Mouse (Mus musculus) MEL (cell line): ENCODE results near the gene Col4a2. TPM values are rescaled to one million over a fixed set of nuclear protein-coding genes. Genes with fewer than 3 reads are reported as not detected.

Source experiments
- DNase-seq: peaks from one replicate; pipeline ENCODE4 v3.0.0; 2011; ENCODE audit warnings: low read depth, low spot score
- H3K27ac ChIP-seq: 2 replicates; pipeline ENCODE4 v1.5.1; 2012; ENCODE audit warnings: low read depth, mild to moderate bottlenecking, control low read depth, low read length, moderate library complexity; ENCODE audit not compliant: control insufficient read depth
- H3K27me3 ChIP-seq, 2 experiments: fragments of 150-350 bp in 1 of 2; sonication (generic) in 1 of 2; 2 replicates each; pipeline ENCODE4 v1.6.1; 2012; ENCODE audit warnings: low read length in 2 of 2, mild to moderate bottlenecking in 2 of 2, improper control_type of control experiment in 1 of 2, moderate library complexity in 1 of 2; ENCODE audit not compliant: insufficient read depth in 2 of 2, control insufficient read depth in 1 of 2
- H3K36me3 ChIP-seq, 2 experiments: 2 replicates each; pipeline ENCODE4 v1.6.1; 2012 to 2014; ENCODE audit warnings: low read length in 2 of 2, improper control_type of control experiment in 1 of 2, inconsistent platforms in 1 of 2, mild to moderate bottlenecking in 1 of 2; ENCODE audit not compliant: insufficient read depth in 2 of 2, control insufficient read depth in 1 of 2
- H3K4me1 ChIP-seq, 2 experiments: fragments of 150-350 bp in 1 of 2; sonication (generic) in 1 of 2; 2 replicates each; pipeline ENCODE4 v1.6.1; 2012; ENCODE audit warnings: low read length in 2 of 2, improper control_type of control experiment in 1 of 2, mild to moderate bottlenecking in 1 of 2; ENCODE audit not compliant: insufficient read depth in 2 of 2, control insufficient read depth in 1 of 2
- H3K4me3 ChIP-seq, 2 experiments: fragments of 150-350 bp in 1 of 2; sonication (generic) in 1 of 2; 2 replicates each; pipeline ENCODE4 v1.5.1; 2012; ENCODE audit warnings: low read depth in 2 of 2, low read length in 2 of 2, mild to moderate bottlenecking in 2 of 2, moderate library complexity in 2 of 2, control low read depth in 1 of 2, improper control_type of control experiment in 1 of 2; ENCODE audit not compliant: control insufficient read depth in 1 of 2, insufficient read depth in 1 of 2
- H3K79me2 ChIP-seq: 2 replicates; pipeline ENCODE4 v1.6.1; 2012; ENCODE audit warnings: mild to moderate bottlenecking, low read length, moderate library complexity; ENCODE audit not compliant: control insufficient read depth, poor library complexity, insufficient read depth
- H3K9ac ChIP-seq: 2 replicates; pipeline ENCODE4 v1.6.1; 2012; ENCODE audit warnings: low read depth, mild to moderate bottlenecking, control low read depth, low read length, moderate library complexity; ENCODE audit not compliant: control insufficient read depth, poor library complexity, severe bottlenecking
- H3K9me3 ChIP-seq: fragments of 150-350 bp; sonication (generic); replicated peaks from 2 replicates; pipeline ENCODE4 v1.6.1; 2012; ENCODE audit warnings: mild to moderate bottlenecking, low read length, improper control_type of control experiment, moderate library complexity; ENCODE audit not compliant: insufficient read depth
- ELF1 ChIP-seq: IDR thresholded peaks from 2 replicates; pipeline ENCODE4 v1.6.1; 2014; ENCODE audit warnings: low read depth, mild to moderate bottlenecking, inconsistent platforms, low read length, improper control_type of control experiment, moderate library complexity
- EP300 ChIP-seq, 2 experiments: IDR thresholded peaks; 2 replicates each; pipeline ENCODE4 v1.6.1; 2011; ENCODE audit warnings: improper control_type of control experiment in 2 of 2, low read length in 2 of 2, low read depth in 1 of 2, mild to moderate bottlenecking in 1 of 2
- HCFC1 ChIP-seq: IDR thresholded peaks from 2 replicates; pipeline ENCODE4 v1.6.1; 2012; ENCODE audit warnings: low read depth, mild to moderate bottlenecking, inconsistent platforms, low read length, improper control_type of control experiment, moderate library complexity
- JUND ChIP-seq: IDR thresholded peaks from 2 replicates; pipeline ENCODE4 v1.6.1; 2011; ENCODE audit warnings: low read depth, mild to moderate bottlenecking, improper control_type of control experiment, low read length
- KAT2A ChIP-seq: conservative IDR thresholded peaks from 2 replicates; pipeline ENCODE4 v1.6.1; 2012; ENCODE audit warnings: low read depth, low read length, improper control_type of control experiment, inconsistent platforms
- MAFK ChIP-seq: IDR thresholded peaks from 2 replicates; pipeline ENCODE4 v1.6.1; 2011; ENCODE audit warnings: low read depth, mild to moderate bottlenecking, low read length, improper control_type of control experiment, borderline replicate concordance
- MAX ChIP-seq: IDR thresholded peaks from 2 replicates; pipeline ENCODE4 v1.6.1; 2011; ENCODE audit warnings: low read length, improper control_type of control experiment
- MAZ ChIP-seq: IDR thresholded peaks from 2 replicates; pipeline ENCODE4 v1.6.1; 2012; ENCODE audit warnings: low read depth, mild to moderate bottlenecking, inconsistent platforms, low read length, improper control_type of control experiment
- MEF2A ChIP-seq: IDR thresholded peaks from 2 replicates; pipeline ENCODE4 v1.6.1; 2014; ENCODE audit warnings: low read depth, mild to moderate bottlenecking, inconsistent platforms, low read length, improper control_type of control experiment; ENCODE audit not compliant: poor library complexity, insufficient replicate concordance, severe bottlenecking; ENCODE audit errors: extremely low read depth
- MYB ChIP-seq: IDR thresholded peaks from 2 replicates; pipeline ENCODE4 v1.6.1; 2011; ENCODE audit warnings: mild to moderate bottlenecking, low read depth, low read length, improper control_type of control experiment
- MYC ChIP-seq: IDR thresholded peaks from 2 replicates; pipeline ENCODE4 v1.6.1; 2011; ENCODE audit warnings: low read depth, mild to moderate bottlenecking, low read length, improper control_type of control experiment, moderate library complexity
- NELFE ChIP-seq: IDR thresholded peaks from 2 replicates; pipeline ENCODE4 v1.6.1; 2011; ENCODE audit warnings: low read depth, low read length, improper control_type of control experiment
- NRF1 ChIP-seq: IDR thresholded peaks from 2 replicates; pipeline ENCODE4 v1.6.1; 2014; ENCODE audit warnings: low read depth, mild to moderate bottlenecking, inconsistent platforms, low read length, improper control_type of control experiment, moderate library complexity; ENCODE audit not compliant: poor library complexity, insufficient read depth, severe bottlenecking
- SIN3A ChIP-seq: IDR thresholded peaks from 2 replicates; pipeline ENCODE4 v1.6.1; 2012; ENCODE audit warnings: low read length, improper control_type of control experiment, inconsistent platforms
- SMC3 ChIP-seq: IDR thresholded peaks from 2 replicates; pipeline ENCODE4 v1.6.1; 2011; ENCODE audit warnings: low read depth, low read length, improper control_type of control experiment
- TCF12 ChIP-seq: IDR thresholded peaks from 2 replicates; pipeline ENCODE4 v1.6.1; 2014; ENCODE audit warnings: low read depth, mild to moderate bottlenecking, inconsistent platforms, low read length, improper control_type of control experiment, moderate library complexity
- UBTF ChIP-seq: IDR thresholded peaks from 2 replicates; pipeline ENCODE4 v1.6.1; 2012; ENCODE audit warnings: low read depth, mild to moderate bottlenecking, inconsistent platforms, low read length, improper control_type of control experiment, moderate library complexity, borderline replicate concordance; ENCODE audit not compliant: insufficient read depth
- USF1 ChIP-seq: IDR thresholded peaks from 2 replicates; pipeline ENCODE4 v1.6.1; 2014; ENCODE audit warnings: low read depth, mild to moderate bottlenecking, inconsistent platforms, low read length, improper control_type of control experiment, moderate library complexity
- USF2 ChIP-seq, 2 experiments: IDR thresholded peaks; 2 replicates each; pipeline ENCODE4 v1.6.1; 2011 to 2012; ENCODE audit warnings: improper control_type of control experiment in 2 of 2, low read length in 2 of 2, borderline replicate concordance in 1 of 2, inconsistent platforms in 1 of 2, low read depth in 1 of 2, mild to moderate bottlenecking in 1 of 2; ENCODE audit not compliant: insufficient read depth in 1 of 2
- ZC3H11A ChIP-seq: IDR thresholded peaks from 2 replicates; pipeline ENCODE4 v1.6.1; 2012; ENCODE audit warnings: low read depth, mild to moderate bottlenecking, inconsistent platforms, low read length, improper control_type of control experiment
- ZKSCAN1 ChIP-seq: IDR thresholded peaks from 2 replicates; pipeline ENCODE4 v1.6.1; 2012; ENCODE audit warnings: low read depth, mild to moderate bottlenecking, inconsistent platforms, low read length, improper control_type of control experiment, moderate library complexity
- ZMIZ1 ChIP-seq: IDR thresholded peaks from 2 replicates; pipeline ENCODE4 v1.6.1; 2012; ENCODE audit warnings: low read depth, mild to moderate bottlenecking, inconsistent platforms, low read length, improper control_type of control experiment, moderate library complexity
- ZNF384 ChIP-seq: IDR thresholded peaks from 2 replicates; pipeline ENCODE4 v1.6.1; 2012; ENCODE audit warnings: low read depth, mild to moderate bottlenecking, inconsistent platforms, low read length, improper control_type of control experiment
- polyA plus RNA-seq, 2 experiments: library from polyadenylated mRNA; stranded (reverse) in 1 of 2; unstranded in 1 of 2; fragments of >175 nt in 1 of 2; fragments of >200 nt in 1 of 2; gene quantifications; 2 replicates each; pipeline versions ENCODE4 v1.2.1 to v1.2.4; 2012; ENCODE audit warnings: low replicate concordance in 2 of 2, low read depth in 1 of 2; ENCODE audit not compliant: insufficient read length in 2 of 2, insufficient read depth in 1 of 2, missing spikeins in 1 of 2
- total RNA-seq: library from RNA; depleted of rRNA; stranded (reverse); fragments of 300-350 nt; gene quantifications from 2 replicates; pipeline ENCODE4 v1.2.3, GENCODE M21; 2012

The Col4a2 gene
- total and polyA plus RNA-seq, 3 experiments, result 0.04 to 0.81 TPM; not detected in 1

GRCm38 (mm10) chr8:11274415-11274814, 38.2 kb upstream of the Col4a2 start:
- TF ChIP-seq NELFE (no peak), JUND (no peak), MAFK (no peak), USF2 (IDR thresholded peaks at IDR 0.05; ENCODE audit: borderline replicate concordance in 1 of 2, insufficient read depth in 1 of 2, low read depth in 1 of 2, low read length in 2 of 2) (no peak), SIN3A (no peak), ZC3H11A (no peak), KAT2A (no peak), TCF12 (no peak), MYB (no peak), EP300 (IDR thresholded peaks at IDR 0.05; ENCODE audit: low read depth in 1 of 2, low read length in 2 of 2) (no peak)
- Histone ChIP-seq H3K9ac (no peak overlapping the region), H3K36me3 (no peaks in the 10 kb centered on the region), H3K9me3 (no peaks in the 10 kb centered on the region), H3K4me1 (no peaks in the 10 kb centered on the region), H3K79me2 (no peaks in the 10 kb centered on the region), H3K27ac (no peak overlapping the region), H3K27me3 (no peaks in the 10 kb centered on the region), H3K4me3 (no peak overlapping the region)
- DNase-seq, result no peak

GRCm38 (mm10) chr8:11276286-11276685, 36.3 kb upstream of the Col4a2 start:
- H3K4me1 ChIP-seq, result no peaks in the 10 kb centered on the region
- H3K79me2 ChIP-seq, result no peaks in the 10 kb centered on the region
- no peaks in the 10 kb centered on the region for H3K36me3 ChIP-seq
- no peak overlapping the region for H3K4me3 ChIP-seq
- no peak overlapping the region for H3K27ac ChIP-seq
- TF ChIP-seq ZKSCAN1, result no peak
- no peak for TF ChIP-seq UBTF
- TF ChIP-seq ELF1, result no peak
- TF ChIP-seq HCFC1, result no peak
- no peak for TF ChIP-seq ZC3H11A
- no peak for TF ChIP-seq MEF2A
- TF ChIP-seq TCF12, result no peak
- no peak for TF ChIP-seq NELFE
- no peak for TF ChIP-seq MYB
- no peak for TF ChIP-seq USF1
- TF ChIP-seq ZNF384, result no peak
- TF ChIP-seq SMC3, result no peak
- no peak for TF ChIP-seq MAZ
- TF ChIP-seq NRF1, result no peak
- no peak for TF ChIP-seq MAFK
- no peak for TF ChIP-seq MYC
- TF ChIP-seq MAX, result no peak
- no peak for TF ChIP-seq ZMIZ1
- TF ChIP-seq KAT2A, result no peak
- TF ChIP-seq, all 39 proteins: peak for 0
- Histone ChIP-seq H3K9ac (no peak overlapping the region), H3K27me3 (no peaks in the 10 kb centered on the region), H3K9me3 (no peaks in the 10 kb centered on the region)
- no peak for DNase-seq
